Mouse (Mus musculus) bone marrow macrophage, adult 2 months (primary cell): ENCODE data around the gene Upk3a. TPM values are rescaled to one million over a fixed set of nuclear protein-coding genes. Genes with fewer than 3 reads are reported as not detected.

Experiments
- H3K27ac ChIP-seq: 2 replicates; pipeline ENCODE4 v1.5.1; 2012; ENCODE audit warnings: low read depth, low read length; ENCODE audit not compliant: insufficient read depth
- H3K4me1 ChIP-seq: 2 replicates; pipeline ENCODE4 v1.6.1; 2012; ENCODE audit warnings: low read length; ENCODE audit not compliant: control insufficient read depth, insufficient read depth
- H3K4me3 ChIP-seq: 2 replicates; pipeline ENCODE4 v1.5.1; 2012; ENCODE audit warnings: mild to moderate bottlenecking, low read length, moderate library complexity; ENCODE audit not compliant: insufficient read depth
- CTCF ChIP-seq: IDR thresholded peaks from 2 replicates; pipeline ENCODE4 v1.5.1; 2012; ENCODE audit warnings: low read depth, mild to moderate bottlenecking, low read length, moderate library complexity
- POLR2A ChIP-seq: IDR thresholded peaks from 2 replicates; pipeline ENCODE4 v1.6.1; 2012; ENCODE audit warnings: mild to moderate bottlenecking, low read depth, low read length, borderline replicate concordance
- polyA plus RNA-seq: library from polyadenylated mRNA; stranded (reverse); fragments of >200 nt; gene quantifications from 2 replicates; pipeline ENCODE4 v1.2.4, GENCODE M21; 2012; ENCODE audit not compliant: missing spikeins, insufficient read depth, insufficient read length

The Upk3a gene
- polyA plus RNA-seq, 1 experiment = not detected

DNA sequence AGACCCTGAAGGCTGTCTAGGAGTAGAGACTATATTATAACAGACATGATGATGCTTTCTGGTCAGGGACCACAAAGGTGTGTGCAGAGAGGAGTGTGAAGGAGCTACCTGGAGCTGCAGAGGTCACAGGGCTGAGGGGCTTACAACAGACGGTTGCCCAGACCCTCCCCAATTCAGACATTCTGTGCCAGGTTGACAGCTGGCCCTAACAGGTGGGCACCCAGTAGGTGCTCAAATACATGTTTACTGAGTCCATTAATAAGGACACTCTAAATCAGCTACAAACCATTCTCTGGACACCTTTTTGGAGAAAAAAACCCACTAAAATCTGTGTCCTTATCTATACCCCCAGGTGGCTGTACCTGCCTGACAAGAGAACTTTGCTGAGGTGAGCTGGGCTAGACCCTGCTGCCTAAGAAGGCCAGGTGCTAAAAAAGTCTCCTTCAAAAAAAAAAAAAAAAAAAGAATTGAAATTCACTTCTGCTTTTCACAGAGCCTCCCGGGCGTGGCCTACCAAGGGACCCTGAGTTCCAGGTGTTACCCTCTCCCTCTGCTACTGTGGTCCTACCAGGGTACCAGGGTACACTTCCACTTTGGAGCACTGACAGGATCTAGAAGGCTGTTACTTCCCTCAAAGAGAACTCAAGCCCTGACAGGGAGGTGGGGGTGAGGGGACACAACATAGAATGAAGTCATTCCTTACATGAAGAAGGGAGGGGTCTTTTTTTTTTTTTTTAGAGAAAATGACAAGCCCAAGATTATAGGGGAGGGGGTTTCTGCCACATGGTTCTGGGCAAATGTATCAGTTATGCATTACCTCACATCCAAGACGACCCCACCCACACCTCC lies 30.5 kb upstream of the Upk3a start:
- Histone ChIP-seq H3K4me1 (peaks cover 48% of the 10 kb centered on the region), H3K4me3 (peak overlapping the region; percentile 87), H3K27ac (peak overlapping the region; percentile 82)
- TF ChIP-seq CTCF (no peak), POLR2A (no peak)

DNA sequence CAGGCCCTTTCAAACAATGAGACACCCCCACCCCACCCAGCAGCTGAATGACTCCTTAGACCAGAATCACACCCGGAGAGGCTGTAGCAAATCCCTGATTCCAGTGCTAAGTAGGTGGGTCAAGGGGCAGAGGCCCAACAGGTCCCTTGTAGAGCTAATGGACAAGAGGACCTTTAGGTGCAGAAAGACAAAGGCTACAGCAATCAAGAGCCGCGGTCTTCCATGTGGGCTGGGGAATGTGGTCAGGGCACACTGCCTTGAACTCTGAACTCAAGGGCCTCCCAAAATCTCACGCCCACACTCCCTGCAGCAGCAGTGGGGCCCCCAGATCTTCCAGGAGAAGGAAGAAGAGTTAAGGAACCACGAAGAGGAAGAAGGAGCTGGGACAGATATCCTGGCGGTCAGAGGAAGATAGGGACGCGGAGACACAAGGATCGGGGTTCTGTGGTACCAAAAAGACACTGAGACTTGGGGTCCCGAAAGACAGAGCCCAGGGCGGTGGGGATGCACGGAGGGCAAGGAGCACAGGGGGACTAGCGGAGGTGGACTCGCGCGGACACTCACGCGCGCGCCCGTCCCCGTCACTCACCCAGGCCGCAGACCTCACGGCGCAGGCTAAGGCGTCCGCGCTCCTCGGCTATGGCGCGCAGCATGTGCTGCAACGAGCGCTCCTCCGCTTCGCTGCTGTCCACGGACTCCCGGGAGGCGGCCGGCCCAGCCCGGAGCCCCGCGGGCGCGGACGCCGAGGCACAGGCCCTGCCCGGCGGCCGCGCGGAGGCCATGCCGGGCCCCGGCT lies 29.7 kb upstream of the Upk3a start:
- H3K4me1 ChIP-seq = peaks cover 42% of the 10 kb centered on the region
- TF ChIP-seq POLR2A = no peak
- TF ChIP-seq CTCF = no peak
- H3K27ac ChIP-seq = peak overlapping the region; percentile 82
- H3K4me3 ChIP-seq = peak overlapping the region; percentile 87

DNA sequence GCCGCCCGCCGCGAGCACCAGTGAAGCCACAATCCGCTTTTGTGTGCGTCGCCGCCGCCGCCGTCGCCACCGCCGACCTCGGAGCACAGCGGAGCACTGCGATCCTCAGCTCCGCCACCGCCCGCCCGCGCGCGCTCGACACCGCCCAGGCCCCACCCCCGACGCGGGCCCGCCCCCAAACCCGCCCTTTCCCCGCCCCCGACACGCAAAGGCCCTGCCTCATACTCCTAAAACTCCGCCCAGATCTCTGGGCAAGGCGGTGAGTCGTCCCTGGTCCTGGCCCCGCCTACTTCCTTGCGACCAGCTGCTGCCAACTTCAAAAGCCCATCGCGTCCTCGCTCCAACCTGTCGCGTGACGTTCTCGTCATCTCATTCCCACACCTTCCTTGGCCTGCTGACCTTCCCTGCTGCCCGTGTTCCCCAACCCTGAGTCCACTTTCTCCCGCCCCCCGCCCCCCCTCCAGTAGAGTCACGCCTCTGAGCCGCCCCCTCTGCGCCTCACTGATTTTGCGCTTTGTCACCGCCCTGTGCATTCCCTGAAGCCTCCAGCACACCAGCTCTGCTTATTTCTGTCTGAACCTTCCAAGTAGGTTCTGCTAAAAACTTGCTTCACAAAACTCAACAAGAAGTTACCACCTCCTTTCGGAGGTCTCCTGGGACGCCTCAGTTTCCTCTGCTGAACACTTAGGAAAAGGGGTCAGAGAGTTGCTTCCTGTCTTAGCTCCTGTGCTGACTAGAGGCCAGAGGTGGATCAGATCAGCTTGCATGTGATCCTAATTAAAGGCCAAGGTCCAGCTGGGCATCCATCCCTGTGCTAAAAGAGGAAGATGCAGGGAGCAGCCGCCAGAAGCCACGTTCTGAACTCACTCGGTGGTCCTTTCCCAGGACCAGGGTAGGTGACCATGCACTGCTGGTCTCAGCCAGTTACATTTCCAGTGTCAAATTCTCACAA lies 28.8 kb upstream of the Upk3a start, which contains the start of gene 5031439G07Rik:
Gene 5031439G07Rik, minus strand, starts transcription at position 678 of the 952 bp plus-strand sequence.
- no peak for TF ChIP-seq CTCF
- peak; percentile 28; the same call in 1 of the 2 replicates for TF ChIP-seq POLR2A
- Histone ChIP-seq H3K27ac (peak within 1 kb of the TSS; percentile 82), H3K4me3 (peak within 1 kb of the TSS; percentile 87), H3K4me1 (peaks cover 35% of the 10 kb centered on the region)

DNA sequence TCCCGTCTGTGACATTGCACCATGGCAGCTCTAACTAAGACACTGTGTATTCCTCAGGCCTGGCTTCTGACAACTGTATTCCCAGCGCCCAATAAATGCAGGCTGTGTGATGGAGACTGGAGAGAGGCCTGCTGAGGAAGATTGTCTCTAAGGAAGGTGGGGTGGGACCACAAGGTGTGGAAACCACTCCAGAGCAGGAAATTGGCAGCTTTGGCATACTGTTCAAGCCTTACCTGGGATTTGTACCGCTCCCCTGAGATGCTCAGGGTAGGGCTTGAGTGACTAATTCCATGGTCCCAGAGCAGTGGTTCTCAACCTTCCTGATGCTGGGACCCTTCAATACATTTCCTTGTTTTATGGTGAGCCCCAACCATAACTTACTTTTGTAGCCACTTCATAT lies 27.8 kb upstream of the Upk3a start:
- no peak overlapping the region for H3K27ac ChIP-seq
- H3K4me1 ChIP-seq = peaks cover 33% of the 10 kb centered on the region
- no peak overlapping the region for H3K4me3 ChIP-seq
- TF ChIP-seq CTCF = no peak
- no peak for TF ChIP-seq POLR2A

DNA sequence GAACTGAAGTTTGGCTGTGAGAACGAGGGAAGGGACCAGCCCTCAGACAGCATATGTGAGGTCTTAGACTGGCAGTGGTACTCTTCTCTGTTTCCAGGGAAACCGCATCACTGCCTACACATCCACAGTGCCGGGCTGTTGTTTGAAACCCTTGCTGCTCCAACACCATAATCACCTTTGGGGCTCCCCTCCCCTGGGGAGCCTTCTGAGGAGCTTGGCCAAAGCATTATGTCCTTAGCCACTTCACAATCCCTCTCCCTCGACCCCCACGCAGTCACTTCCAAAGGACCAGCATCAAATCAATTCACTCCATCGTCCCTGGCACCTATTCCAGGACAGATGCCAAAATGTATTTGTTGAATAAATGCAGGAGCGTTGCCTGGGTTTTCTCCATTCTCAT lies 27.2 kb upstream of the Upk3a start:
- no peak overlapping the region for H3K4me3 ChIP-seq
- TF ChIP-seq CTCF (no peak), POLR2A (no peak)
- peaks cover 32% of the 10 kb centered on the region for H3K4me1 ChIP-seq
- H3K27ac ChIP-seq = no peak overlapping the region

DNA sequence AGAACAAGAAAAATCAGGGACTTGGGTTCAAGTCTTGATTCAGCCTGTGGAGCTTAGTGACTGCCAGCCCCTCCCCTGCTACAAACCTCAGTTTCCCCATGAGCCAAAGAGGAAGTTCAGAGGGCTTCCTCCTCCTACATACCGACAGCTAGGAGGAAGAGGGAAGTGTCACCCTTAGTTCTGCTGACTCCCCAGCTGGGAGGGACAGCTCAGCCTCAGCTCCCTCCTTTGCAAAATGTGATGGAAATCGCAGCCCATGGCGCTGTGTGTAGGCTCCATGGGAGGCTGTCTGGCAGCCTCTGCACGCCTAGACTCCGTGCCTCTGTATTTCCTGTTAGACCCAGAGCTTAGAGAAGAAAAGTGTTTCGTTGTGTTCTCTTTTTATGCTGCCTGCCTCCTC lies 22.4 kb upstream of the Upk3a start:
- H3K4me1 ChIP-seq = peaks cover 21% of the 10 kb centered on the region
- peak overlapping the region; percentile 85 for H3K27ac ChIP-seq
- no peak for TF ChIP-seq CTCF
- TF ChIP-seq POLR2A = no peak
- peak overlapping the region; percentile 16 for H3K4me3 ChIP-seq

DNA sequence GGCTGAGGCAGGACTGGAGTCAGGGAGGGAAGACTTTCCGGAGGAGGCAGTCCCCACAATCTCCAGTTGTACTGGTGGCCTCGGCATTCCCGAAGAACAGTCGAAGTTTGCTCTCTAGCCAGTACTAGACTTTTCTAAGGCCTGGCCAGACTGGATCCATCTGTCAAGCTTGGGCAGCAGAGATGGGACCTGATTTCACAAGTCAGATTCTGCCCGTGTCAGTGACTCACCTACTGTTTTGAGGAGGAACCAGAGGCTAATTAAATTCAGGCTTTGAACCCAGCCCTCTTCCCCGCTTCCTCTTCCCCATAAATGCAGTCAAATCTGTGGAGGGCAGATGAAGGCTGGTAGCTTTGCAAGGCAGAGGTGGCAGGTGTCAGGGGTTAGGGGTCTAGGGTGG lies 21.9 kb upstream of the Upk3a start:
- Histone ChIP-seq H3K4me1 (peaks cover 21% of the 10 kb centered on the region), H3K4me3 (peak overlapping the region; percentile 16), H3K27ac (peak overlapping the region; percentile 87)
- TF ChIP-seq POLR2A (no peak), CTCF (no peak)

DNA sequence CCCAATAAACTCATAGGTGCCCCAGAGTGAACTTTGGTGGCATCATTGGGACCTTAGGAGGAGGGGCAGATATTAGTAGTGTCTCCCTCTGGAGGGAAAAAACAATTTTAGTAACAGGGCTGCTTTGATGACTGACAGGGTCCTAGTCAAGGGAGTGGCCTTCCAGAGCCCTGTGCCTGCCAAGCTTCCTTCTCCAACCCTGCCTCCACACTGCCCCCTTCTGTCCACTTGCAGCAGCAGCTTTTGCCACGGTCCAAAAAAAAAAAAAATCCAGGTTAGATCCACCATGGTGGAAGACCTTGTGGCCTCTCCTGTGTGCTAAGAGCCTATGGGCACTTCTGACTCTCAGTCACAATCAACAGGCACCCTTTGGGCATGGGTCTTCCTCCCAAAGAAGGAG lies 21.0 kb upstream of the Upk3a start:
- Histone ChIP-seq H3K4me1 (peaks cover 21% of the 10 kb centered on the region), H3K27ac (peak overlapping the region; percentile 87), H3K4me3 (no peak overlapping the region)
- peak; percentile 39 for TF ChIP-seq CTCF
- TF ChIP-seq POLR2A = no peak

DNA sequence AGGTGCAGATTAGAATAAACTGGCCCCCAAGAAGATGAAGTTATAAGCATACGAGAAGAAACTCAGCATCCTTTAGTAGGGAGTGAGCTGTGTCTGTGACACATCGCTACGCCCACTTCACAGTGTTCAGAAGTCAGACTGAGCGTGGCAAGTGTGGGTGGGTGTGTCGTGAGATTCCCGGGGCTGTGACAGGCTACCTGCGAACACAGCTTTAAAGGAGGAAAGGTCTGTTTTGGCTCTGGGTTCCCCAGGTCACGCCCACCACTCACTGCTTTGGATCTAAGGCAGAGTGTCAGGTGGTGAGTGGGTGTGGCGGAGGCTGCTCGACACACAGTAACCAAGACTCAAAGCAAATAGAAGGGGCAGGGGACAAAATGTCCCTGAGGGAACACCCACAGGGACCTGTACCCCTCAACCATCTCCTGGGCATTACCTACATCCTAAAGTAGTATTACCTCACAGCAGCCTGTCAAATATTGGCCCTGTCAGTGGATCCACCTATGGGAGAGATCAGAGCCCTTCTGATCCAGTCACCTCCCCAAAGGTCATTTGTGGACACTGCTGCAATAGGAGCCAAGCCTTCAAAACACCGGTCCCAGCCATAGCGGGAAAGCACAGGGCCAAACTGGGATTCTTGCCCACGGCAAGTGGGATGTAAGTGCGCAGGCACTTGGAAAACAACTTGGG lies 19.0 kb upstream of the Upk3a start:
- no peak for TF ChIP-seq POLR2A
- no peak for TF ChIP-seq CTCF
- H3K4me1 ChIP-seq = peaks cover 21% of the 10 kb centered on the region
- no peak overlapping the region for H3K4me3 ChIP-seq
- H3K27ac ChIP-seq = no peak overlapping the region
